Mouse (Mus musculus): ENCODE data around the gene Alkbh6. TPM values are rescaled to one million over a fixed set of nuclear protein-coding genes. Genes with fewer than 3 reads are reported as not detected.

Gene Alkbh6
- total RNA-seq, 2 experiments from 2014 or later, result 65.7 to 71.4 TPM

GRCm38 (mm10) chr7:30360028-30360427 lies 51.5 kb downstream of the Alkbh6 start:
- DNase-seq (ENCODE audit: extremely low spot score in 1 of 2, low spot score in 2 of 2), result no peak
- no peak overlapping the region for H3K27ac ChIP-seq
- H3K4me3 ChIP-seq, result no peak overlapping the region
- TF ChIP-seq CTCF (IDR thresholded peaks at IDR 0.05), result no peak
- intact Hi-C loops (cut with DNase I), result no loop called here

GRCm38 (mm10) chr7:30362652-30363343 lies 54.3 kb downstream of the Alkbh6 start, which contains the start of gene Lrfn3:
TSS of gene Lrfn3 (minus strand) at chr7:30362772.
- Histone ChIP-seq H3K4me3 (peak within 1 kb of the TSS; percentile 54), H3K27ac (peak within 1 kb of the TSS; percentile 87)
- peak; percentile 69 to 72 for DNase-seq (ENCODE audit: extremely low spot score in 1 of 2, low spot score in 2 of 2)
- TF ChIP-seq CTCF (IDR thresholded peaks at IDR 0.05), result no peak
- intact Hi-C loops (cut with DNase I), result no loop called here

- no peak for TF ChIP-seq CTCF (IDR thresholded peaks at IDR 0.05)
- DNase-seq (ENCODE audit: extremely low spot score in 1 of 2, low spot score in 2 of 2), result no peak
- Histone ChIP-seq H3K27ac (peak overlapping the region; percentile 87), H3K4me3 (peak overlapping the region; percentile 54)
- intact Hi-C loops (cut with DNase I), result no loop called here
Measured at GRCm38 (mm10) chr7:30363344-30363738, 54.8 kb downstream of the Alkbh6 start.

Other genes with a start within 250 kb of the Alkbh6 start
- 1 to 10 TPM; 3.6 to 3.8 TPM for gene Zfp82, start 235.8 kb upstream of the Alkbh6 start, total RNA-seq (2021)
- 1 to 10 TPM; 1.1 to 1.4 TPM for gene Gm26920, start 218.3 kb upstream of the Alkbh6 start, total RNA-seq (2021)
- 1 to 10 TPM; 7.0 to 7.2 TPM for gene Zfp566, start 218.2 kb upstream of the Alkbh6 start, total RNA-seq (2021)
- 10 to 100 TPM; 71.7 to 72.1 TPM for gene Zfp260, start 213.9 kb upstream of the Alkbh6 start, total RNA-seq (2021)
- 10 to 100 TPM; 34.3 to 37.8 TPM for gene Zfp382, start 186.8 kb upstream of the Alkbh6 start, total RNA-seq (2021)
- 10 to 100 TPM; 47.3 to 49.9 TPM for gene Zfp146, start 139.0 kb upstream of the Alkbh6 start, total RNA-seq (2021)
- gene Cox7a1, start 124.6 kb upstream of the Alkbh6 start, total RNA-seq (2021), result 1 to 10 TPM; 2.9 to 7.2 TPM
- gene Capns1, start 109.9 kb upstream of the Alkbh6 start, total RNA-seq (2021), result 100 to 1,000 TPM; 173 to 175 TPM
- gene Polr2i, start 76.8 kb upstream of the Alkbh6 start, total RNA-seq (2021), result 10 to 100 TPM; 53.3 to 56.3 TPM
- 100 to 1,000 TPM; 125 to 133 TPM for gene Tbcb, start 76.4 kb upstream of the Alkbh6 start, total RNA-seq (2021)
- gene Ovol3, start 73.0 kb upstream of the Alkbh6 start, total RNA-seq (2021), result not detected
- gene Thap8, start 28.6 kb upstream of the Alkbh6 start, total RNA-seq (2021), result not detected
- 1 to 10 TPM; 1.0 to 1.6 TPM for gene Wdr62, start 28.3 kb upstream of the Alkbh6 start, total RNA-seq (2021)
- 100 to 1,000 TPM; 488 to 492 TPM for gene Clip3, start 17.0 kb upstream of the Alkbh6 start, total RNA-seq (2021)
- gene Syne4, start 6.1 kb downstream of the Alkbh6 start, total RNA-seq (2021), result 10 to 100 TPM in 1 of 2 experiments, 1 to 10 TPM in 1; 8.8 to 19.2 TPM
- under 1 TPM in 1 of 2 experiments, not detected in 1; 0.66 TPM for gene E130208F15Rik, start 13.0 kb downstream of the Alkbh6 start, total RNA-seq (2021)
- gene Sdhaf1, start 15.2 kb downstream of the Alkbh6 start, total RNA-seq (2021), result 1 to 10 TPM; 7.0 to 8.0 TPM
- gene Lrfn3, start 54.1 kb downstream of the Alkbh6 start, total RNA-seq (2021), result 10 to 100 TPM; 33.0 to 36.4 TPM
- gene Tyrobp, start 105.0 kb downstream of the Alkbh6 start, total RNA-seq (2021), result 10 to 100 TPM; 25.9 to 26.6 TPM
- 1 to 10 TPM in 1 of 2 experiments, not detected in 1; 3.1 TPM for gene Hcst, start 111.1 kb downstream of the Alkbh6 start, total RNA-seq (2021)
- 1 to 10 TPM; 3.9 to 5.1 TPM for gene Nfkbid, start 113.0 kb downstream of the Alkbh6 start, total RNA-seq (2021)
- gene Aplp1, start 136.8 kb downstream of the Alkbh6 start, total RNA-seq (2021), result 1,000 to 10,000 TPM; 1,205 to 1,260 TPM
- 10 to 100 TPM; 11.0 to 11.9 TPM for gene Kirrel2, start 149.0 kb downstream of the Alkbh6 start, total RNA-seq (2021)
- gene Nphs1, start 149.6 kb downstream of the Alkbh6 start, total RNA-seq (2021), result 1 to 10 TPM in 1 of 2 experiments, under 1 TPM in 1; 0.79 to 1.1 TPM
- gene Prodh2, start 184.9 kb downstream of the Alkbh6 start, total RNA-seq (2021), result not detected
- gene Arhgap33, start 226.3 kb downstream of the Alkbh6 start, total RNA-seq (2021), result 100 to 1,000 TPM; 182 to 220 TPM
- gene Hspb6, start 243.5 kb downstream of the Alkbh6 start, total RNA-seq (2021), result 1 to 10 TPM; 4.4 to 5.0 TPM
- gene Proser3, start 243.6 kb downstream of the Alkbh6 start, total RNA-seq (2021), result 1 to 10 TPM; 4.9 to 5.2 TPM

Data from left cerebral cortex, adult 2 months (tissue).